Mouse (Mus musculus) embryonic facial prominence, embryonic 11.5 days (tissue): ENCODE results near the gene Morn1. TPM values are rescaled to one million over a fixed set of nuclear protein-coding genes. Genes with fewer than 3 reads are reported as not detected.

Source experiments
- ATAC-seq: fragments of 200-750 bp; cut with Nextera tagmentation; replicated peaks from 2 replicates; pipeline ENCODE4 v1.8.0; 2017; ENCODE audit warnings: low read depth; ENCODE audit not compliant: insufficient number of reproducible peaks, low FRiP score, low TSS enrichment
- DNase-seq: peaks from one replicate; pipeline ENCODE4 v3.0.0-alpha.2; 2015; ENCODE audit warnings: low spot score
- H3K27ac ChIP-seq: fragments of 300-500 bp; sonication (generic); replicated peaks from 2 replicates; pipeline ENCODE4 v1.5.1; 2014; ENCODE audit warnings: mild to moderate bottlenecking, low read depth, low read length, control low read depth
- H3K27me3 ChIP-seq: fragments of 300-500 bp; sonication (generic); 2 replicates; pipeline ENCODE4 v1.6.1; 2014; ENCODE audit warnings: mild to moderate bottlenecking, low read length, moderate library complexity, mixed read lengths; ENCODE audit not compliant: control insufficient read depth, insufficient read depth
- H3K36me3 ChIP-seq: fragments of 300-500 bp; sonication (generic); replicated peaks from 2 replicates; pipeline ENCODE4 v1.6.1; 2014; ENCODE audit warnings: low read depth, mild to moderate bottlenecking, low read length, moderate library complexity, mixed read lengths; ENCODE audit not compliant: control insufficient read depth, insufficient read depth
- H3K4me1 ChIP-seq: fragments of 300-500 bp; sonication (generic); 2 replicates; pipeline ENCODE4 v1.6.1; 2014; ENCODE audit warnings: low read length, mixed read lengths; ENCODE audit not compliant: control insufficient read depth, insufficient read depth
- H3K4me2 ChIP-seq: fragments of 300-500 bp; sonication (generic); 2 replicates; pipeline ENCODE4 v1.6.1; 2014; ENCODE audit warnings: low read depth, mild to moderate bottlenecking, control low read depth, low read length, moderate library complexity
- H3K4me3 ChIP-seq: fragments of 300-500 bp; sonication (generic); 2 replicates; pipeline ENCODE4 v1.5.1; 2014; ENCODE audit warnings: low read depth, low read length, control low read depth
- H3K9ac ChIP-seq: fragments of 300-500 bp; sonication (generic); replicated peaks from 2 replicates; pipeline ENCODE4 v1.6.1; 2014; ENCODE audit warnings: mild to moderate bottlenecking, control low read depth, low read length
- H3K9me3 ChIP-seq: fragments of 300-500 bp; sonication (generic); replicated peaks from 2 replicates; pipeline ENCODE4 v1.6.1; 2016; ENCODE audit warnings: mild to moderate bottlenecking, low read length, inconsistent platforms, mixed read lengths; ENCODE audit not compliant: control insufficient read depth
- WGBS: fragments of 180-500 bp; shearing (Covaris S2); extraction: QIAGEN DNeasy Blood & Tissue Kit; methylation state at CpG from one replicate; pipeline ENCODE4 v1.1.7; 2014; 5-methylcytosine and 5-hydroxymethylcytosine counted together
- polyA plus RNA-seq: library from polyadenylated mRNA; unstranded; fragments of >200 nt; fragmentation: Nextera tagmentation; extraction: Ambion mirVana; gene quantifications from 2 replicates; pipeline ENCODE4 v1.2.1, GENCODE M21; 2014

Morn1 gene
- polyA plus RNA-seq, 1 experiment from 2014 or later, result 3.5 TPM

- no peak overlapping the region for H3K4me3 ChIP-seq
- no peak overlapping the region for H3K9ac ChIP-seq
- no peak overlapping the region for H3K27ac ChIP-seq
- H3K9me3 ChIP-seq, result no peaks in the 10 kb centered on the region
- no peak overlapping the region; the same call in 1 of the 2 replicates for H3K4me2 ChIP-seq
- ATAC-seq (no peak), DNase-seq (no peak)
- 67% methylated on average over 4 of the region's 4 CpGs for WGBS
- H3K4me1 ChIP-seq, result peaks cover 17% of the 10 kb centered on the region
- H3K36me3 ChIP-seq, result peaks cover 2% of the 10 kb centered on the region; the same call in 1 of the 2 replicates
- no peaks in the 10 kb centered on the region; the same call in 1 of the 2 replicates for H3K27me3 ChIP-seq
These were observed 65.5 kb downstream of the Morn1 start for GRCm38 (mm10) chr4:155151845-155152244.

GRCm38 (mm10) chr4:155152476-155152875 is 66.1 kb downstream of the Morn1 start:
- Histone ChIP-seq H3K4me2 (no peak overlapping the region), H3K27me3 (no peaks in the 10 kb centered on the region; the same call in 1 of the 2 replicates), H3K27ac (no peak overlapping the region), H3K9ac (no peak overlapping the region), H3K36me3 (peaks cover 7% of the 10 kb centered on the region), H3K4me3 (no peak overlapping the region), H3K4me1 (peaks cover 17% of the 10 kb centered on the region), H3K9me3 (no peaks in the 10 kb centered on the region)
- WGBS, result 92% methylated on average over 6 of the region's 6 CpGs
- no peak for ATAC-seq
- DNase-seq, result no peak

- Histone ChIP-seq H3K4me1 (peaks cover 17% of the 10 kb centered on the region), H3K27me3 (no peaks in the 10 kb centered on the region; the same call in 1 of the 2 replicates)
These were observed 67.2 kb downstream of the Morn1 start for GRCm38 (mm10) chr4:155153389-155154072.

GRCm38 (mm10) chr4:155154986-155155385 is 68.6 kb downstream of the Morn1 start:
- no peak for ATAC-seq
- H3K4me3 ChIP-seq, result no peak overlapping the region
- H3K36me3 ChIP-seq, result peaks cover 17% of the 10 kb centered on the region

More at GRCm38 (mm10) chr4:155153389-155154072, 67.2 kb downstream of the Morn1 start:
- no peak overlapping the region for H3K9ac ChIP-seq
- H3K4me2 ChIP-seq, result no peak overlapping the region
- no peaks in the 10 kb centered on the region for H3K9me3 ChIP-seq
- H3K27ac ChIP-seq, result no peak overlapping the region
- ATAC-seq, result no peak
- WGBS, result 68% methylated on average over 3 of the region's 3 CpGs
- DNase-seq, result no peak
- peaks cover 10% of the 10 kb centered on the region for H3K36me3 ChIP-seq
- no peak overlapping the region for H3K4me3 ChIP-seq

GRCm38 (mm10) chr4:155156734-155157133 is 70.4 kb downstream of the Morn1 start:
- Histone ChIP-seq H3K9ac (no peak overlapping the region), H3K27ac (no peak overlapping the region), H3K4me1 (0 out of 2 replicates have a peak, but pooled peaks cover 3% of the 10 kb centered on the region), H3K4me2 (no peak overlapping the region), H3K4me3 (no peak overlapping the region), H3K27me3 (no peaks in the 10 kb centered on the region), H3K9me3 (no peaks in the 10 kb centered on the region), H3K36me3 (peaks cover 17% of the 10 kb centered on the region)
- no peak for ATAC-seq
- 98% methylated on average over 17 of the region's 17 CpGs for WGBS
- no peak for DNase-seq

More at GRCm38 (mm10) chr4:155154986-155155385, 68.6 kb downstream of the Morn1 start:
- Histone ChIP-seq H3K4me2 (no peak overlapping the region), H3K9ac (no peak overlapping the region), H3K9me3 (no peaks in the 10 kb centered on the region), H3K27ac (no peak overlapping the region), H3K27me3 (no peaks in the 10 kb centered on the region; the same call in 1 of the 2 replicates), H3K4me1 (peaks cover 13% of the 10 kb centered on the region)
- no peak for DNase-seq
- WGBS, result 56% methylated on average over 11 of the region's 11 CpGs

- DNase-seq (no peak), ATAC-seq (no peak)
- H3K4me2 ChIP-seq, result no peak overlapping the region
- no peak overlapping the region for H3K4me3 ChIP-seq
- WGBS, result 91% methylated on average over 27 of the region's 27 CpGs
- H3K9ac ChIP-seq, result no peak overlapping the region
- H3K9me3 ChIP-seq, result no peaks in the 10 kb centered on the region
- H3K4me1 ChIP-seq, result 0 out of 2 replicates have a peak, but pooled peaks cover 3% of the 10 kb centered on the region
- H3K36me3 ChIP-seq, result peaks cover 17% of the 10 kb centered on the region
- no peak overlapping the region for H3K27ac ChIP-seq
- H3K27me3 ChIP-seq, result no peaks in the 10 kb centered on the region
These were observed 71.6 kb downstream of the Morn1 start for GRCm38 (mm10) chr4:155157871-155158542.

GRCm38 (mm10) chr4:155158543-155158917 is 72.2 kb downstream of the Morn1 start:
- Histone ChIP-seq H3K4me3 (no peak overlapping the region), H3K9ac (no peak overlapping the region), H3K9me3 (no peaks in the 10 kb centered on the region), H3K4me2 (no peak overlapping the region), H3K27me3 (no peaks in the 10 kb centered on the region), H3K27ac (no peak overlapping the region), H3K36me3 (peaks cover 17% of the 10 kb centered on the region), H3K4me1 (peaks cover 6% of the 10 kb centered on the region; the same call in 1 of the 2 replicates)
- 86% methylated on average over 8 of the region's 8 CpGs for WGBS
- ATAC-seq (no peak), DNase-seq (no peak)
